Mouse (Mus musculus) limb, embryonic 12.5 days (tissue): ENCODE measurements around the gene Arhgap6. TPM values are rescaled to one million over a fixed set of nuclear protein-coding genes. Genes with fewer than 3 reads are reported as not detected.

ENCODE experiments used
- ATAC-seq: fragments of 200-750 bp; cut with Nextera tagmentation; 2 replicates; pipeline ENCODE4 v1.8.0; 2017; ENCODE audit warnings: low read depth, moderate TSS enrichment; ENCODE audit not compliant: insufficient number of reproducible peaks, insufficient read depth, low FRiP score, low TSS enrichment
- H3K27ac ChIP-seq: fragments of 300-500 bp; sonication (generic); 2 replicates; pipeline ENCODE4 v1.5.1; 2016; ENCODE audit warnings: mild to moderate bottlenecking, moderate library complexity
- H3K27me3 ChIP-seq: fragments of 300-500 bp; sonication (generic); 2 replicates; pipeline ENCODE4 v1.6.1; 2016; ENCODE audit warnings: mild to moderate bottlenecking, moderate library complexity
- H3K36me3 ChIP-seq: fragments of 300-500 bp; sonication (generic); 2 replicates; pipeline ENCODE4 v1.6.1; 2016; ENCODE audit warnings: mild to moderate bottlenecking, moderate library complexity
- H3K4me1 ChIP-seq: fragments of 300-500 bp; sonication (generic); replicated peaks from 2 replicates; pipeline ENCODE4 v1.6.1; 2016
- H3K4me2 ChIP-seq: fragments of 300-500 bp; sonication (generic); 2 replicates; pipeline ENCODE4 v1.6.1; 2016; ENCODE audit warnings: mild to moderate bottlenecking, moderate library complexity
- H3K4me3 ChIP-seq: fragments of 300-500 bp; sonication (generic); replicated peaks from 2 replicates; pipeline ENCODE4 v1.5.1; 2016; ENCODE audit warnings: mild to moderate bottlenecking
- H3K9ac ChIP-seq: fragments of 300-500 bp; sonication (generic); replicated peaks from 2 replicates; pipeline ENCODE4 v1.6.1; 2016; ENCODE audit warnings: mild to moderate bottlenecking, moderate library complexity
- H3K9me3 ChIP-seq: fragments of 300-500 bp; sonication (generic); 2 replicates; pipeline ENCODE4 v1.6.1; 2016; ENCODE audit warnings: mild to moderate bottlenecking, moderate library complexity
- WGBS: fragments of 180-500 bp; shearing (Covaris S2); methylation state at CpG from one replicate; pipeline ENCODE4 v1.1.7; 2016; 5-methylcytosine and 5-hydroxymethylcytosine counted together
- polyA plus RNA-seq: library from polyadenylated mRNA; unstranded; fragments of >200 nt; fragmentation: Nextera tagmentation; extraction: Ambion mirVana; gene quantifications from 2 replicates; pipeline ENCODE4 v1.2.1, GENCODE M21; 2016

Gene Arhgap6
- polyA plus RNA-seq, 1 experiment from 2014 or later = 1.3 TPM

DNA sequence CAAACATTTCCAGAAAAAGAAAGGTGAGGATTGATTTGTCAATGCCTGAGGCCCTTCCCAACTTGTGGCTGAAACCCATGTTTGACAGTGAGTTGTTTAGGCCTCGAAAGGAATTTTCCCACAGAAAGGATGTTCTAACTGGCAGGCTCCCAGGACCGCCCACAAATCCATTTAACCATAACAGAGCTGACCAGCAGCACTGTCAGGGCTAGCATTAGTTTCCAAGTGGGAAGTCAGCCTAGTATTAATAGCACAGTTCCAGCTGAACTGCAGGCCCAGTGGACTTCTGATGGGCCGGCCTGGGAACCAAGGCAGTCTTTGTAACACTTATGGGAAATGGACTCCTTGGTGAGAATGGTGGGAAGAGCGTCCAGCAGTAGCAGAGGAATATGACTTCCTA is 317.8 kb downstream of the Arhgap6 start:
- Histone ChIP-seq H3K9me3 (no peaks in the 10 kb centered on the region), H3K27ac (no peak overlapping the region), H3K27me3 (peaks cover 4% of the 10 kb centered on the region; the same call in 1 of the 2 replicates), H3K4me1 (no peaks in the 10 kb centered on the region), H3K36me3 (no peaks in the 10 kb centered on the region), H3K4me3 (no peak overlapping the region), H3K9ac (no peak overlapping the region), H3K4me2 (no peak overlapping the region)
- ATAC-seq = no peak
- 88% methylated on average over 4 of the region's 4 CpGs for WGBS

DNA sequence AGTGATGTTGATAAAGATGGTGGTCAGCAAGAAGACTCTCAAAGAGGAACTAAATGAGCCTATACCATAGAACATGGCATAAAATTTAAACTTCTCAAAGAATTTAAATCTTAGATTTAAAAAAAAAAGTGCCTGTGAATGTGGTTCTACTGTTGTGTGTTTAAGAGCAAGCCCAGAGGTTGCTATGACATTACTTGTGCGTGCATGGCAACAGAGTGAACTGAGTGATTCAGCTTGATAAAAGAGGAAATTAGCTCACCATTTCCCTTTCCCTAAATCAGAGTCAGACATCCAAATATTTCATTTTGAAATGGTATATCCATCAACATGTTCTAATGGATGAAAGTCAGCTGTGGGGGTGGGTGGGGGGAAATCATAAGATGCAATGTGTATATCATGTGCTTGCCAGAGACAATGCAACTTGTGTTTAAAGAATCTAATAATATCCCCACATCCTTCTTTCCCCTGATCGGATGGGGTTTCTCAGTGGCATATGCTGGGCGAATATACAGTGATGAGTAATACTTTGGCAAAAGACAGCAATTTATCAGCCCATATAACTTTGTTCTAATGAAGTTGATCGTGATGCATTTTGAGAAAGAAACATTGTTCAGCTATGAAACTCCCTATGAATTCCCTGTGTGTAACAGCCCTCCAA is 328.3 kb downstream of the Arhgap6 start:
- no peak overlapping the region for H3K9ac ChIP-seq
- H3K9me3 ChIP-seq = no peaks in the 10 kb centered on the region
- ATAC-seq = no peak
- no peaks in the 10 kb centered on the region for H3K4me1 ChIP-seq
- H3K4me2 ChIP-seq = no peak overlapping the region
- H3K36me3 ChIP-seq = no peaks in the 10 kb centered on the region
- H3K27ac ChIP-seq = no peak overlapping the region
- H3K4me3 ChIP-seq = no peak overlapping the region
- H3K27me3 ChIP-seq = no peaks in the 10 kb centered on the region
- 81% methylated on average over 4 of the region's 4 CpGs for WGBS

DNA sequence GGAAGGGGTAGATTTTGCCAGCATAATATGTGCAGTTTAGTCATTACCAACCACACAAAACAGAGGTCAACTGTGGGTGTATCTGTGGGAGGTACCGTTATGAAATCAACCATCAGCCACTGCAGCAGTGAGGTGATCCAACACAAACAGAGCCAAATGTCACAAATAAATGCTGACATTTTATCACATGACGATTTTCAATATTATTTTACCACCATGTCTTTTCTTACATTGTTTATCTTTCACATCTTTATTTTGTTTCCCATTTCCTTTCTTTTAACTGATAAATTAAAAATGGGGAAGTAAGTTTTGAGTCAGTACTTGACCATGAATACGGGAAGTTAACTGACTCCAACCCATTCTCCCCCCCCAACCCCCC is 328.9 kb downstream of the Arhgap6 start:
- H3K9me3 ChIP-seq = no peaks in the 10 kb centered on the region
- no peak overlapping the region for H3K4me2 ChIP-seq
- H3K4me3 ChIP-seq = no peak overlapping the region
- H3K36me3 ChIP-seq = no peaks in the 10 kb centered on the region
- no peaks in the 10 kb centered on the region for H3K4me1 ChIP-seq
- ATAC-seq = no peak
- no peaks in the 10 kb centered on the region for H3K27me3 ChIP-seq
- 83% methylated on average over 3 of the region's 3 CpGs for WGBS
- no peak overlapping the region for H3K27ac ChIP-seq
- no peak overlapping the region for H3K9ac ChIP-seq

GRCm38 (mm10) chrX:169139758-169140157 is 344.9 kb downstream of the Arhgap6 start:
- H3K4me2 ChIP-seq = no peak overlapping the region
- no peaks in the 10 kb centered on the region for H3K4me1 ChIP-seq
- no peaks in the 10 kb centered on the region for H3K36me3 ChIP-seq
- no peak overlapping the region for H3K27ac ChIP-seq
- ATAC-seq = no peak
- H3K4me3 ChIP-seq = no peak overlapping the region
- H3K27me3 ChIP-seq = peaks cover 9% of the 10 kb centered on the region; the same call in 1 of the 2 replicates
- H3K9ac ChIP-seq = no peak overlapping the region
- WGBS = 87% methylated on average over 7 of the region's 7 CpGs
- no peaks in the 10 kb centered on the region for H3K9me3 ChIP-seq

DNA sequence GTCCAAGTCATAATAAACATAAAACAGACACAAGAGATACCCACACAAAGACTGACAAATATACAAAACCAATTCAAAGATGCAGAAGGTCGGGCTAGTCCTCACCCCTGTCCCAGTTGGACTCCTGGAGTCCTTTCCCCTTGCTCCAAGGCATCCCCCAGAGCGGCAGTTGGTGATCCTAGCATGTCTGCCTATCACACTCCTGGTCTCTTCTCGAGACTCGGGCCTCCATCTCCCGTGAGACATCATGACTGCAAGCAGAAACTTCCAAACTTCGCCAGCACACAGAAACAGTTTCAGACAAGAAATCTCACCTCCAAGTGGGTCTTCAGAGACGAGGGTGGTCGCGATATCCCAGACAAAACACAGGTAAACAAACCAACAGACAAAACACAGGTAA is 345.6 kb downstream of the Arhgap6 start:
- H3K27me3 ChIP-seq = peaks cover 9% of the 10 kb centered on the region; the same call in 1 of the 2 replicates
- H3K36me3 ChIP-seq = no peaks in the 10 kb centered on the region
- H3K27ac ChIP-seq = no peak overlapping the region
- no peaks in the 10 kb centered on the region for H3K9me3 ChIP-seq
- no peak overlapping the region for H3K4me3 ChIP-seq
- ATAC-seq = no peak
- H3K4me1 ChIP-seq = no peaks in the 10 kb centered on the region
- no peak overlapping the region for H3K9ac ChIP-seq
- 90% methylated on average over 9 of the region's 9 CpGs for WGBS
- H3K4me2 ChIP-seq = no peak overlapping the region

- Histone ChIP-seq H3K27me3 (peaks cover 7% of the 10 kb centered on the region; the same call in 1 of the 2 replicates), H3K36me3 (no peaks in the 10 kb centered on the region), H3K9me3 (no peaks in the 10 kb centered on the region), H3K4me3 (no peak overlapping the region), H3K9ac (no peak overlapping the region), H3K4me1 (no peaks in the 10 kb centered on the region), H3K4me2 (no peak overlapping the region), H3K27ac (no peak overlapping the region)
- ATAC-seq = no peak
Measured at GRCm38 (mm10) chrX:169153805-169154204, 358.9 kb downstream of the Arhgap6 start.

DNA sequence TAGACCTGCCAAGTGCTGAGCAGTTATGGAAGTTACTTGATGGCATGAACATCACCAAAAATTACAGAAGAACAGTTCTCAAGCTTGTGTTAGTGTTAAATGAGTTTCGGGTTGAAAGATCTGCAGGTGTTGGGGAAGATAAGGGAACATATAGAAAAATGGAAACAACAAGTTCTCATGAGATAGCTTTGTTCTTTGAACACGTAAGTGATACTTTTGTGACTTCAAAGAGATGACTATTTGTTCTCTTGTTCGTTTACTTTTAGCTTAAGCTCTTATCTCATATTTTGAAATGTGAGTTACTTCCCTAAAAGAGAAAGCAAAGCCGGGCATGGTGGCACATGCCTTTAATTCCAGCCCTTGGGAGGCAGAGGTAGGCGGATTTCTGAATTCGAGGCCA is 363.5 kb downstream of the Arhgap6 start:
- H3K36me3 ChIP-seq = no peaks in the 10 kb centered on the region
- H3K27me3 ChIP-seq = no peaks in the 10 kb centered on the region
- no peaks in the 10 kb centered on the region for H3K4me1 ChIP-seq
- 76% methylated on average over 6 of the region's 6 CpGs for WGBS
- H3K4me3 ChIP-seq = no peak overlapping the region
- no peak overlapping the region for H3K27ac ChIP-seq
- no peak overlapping the region for H3K4me2 ChIP-seq
- no peak for ATAC-seq
- H3K9me3 ChIP-seq = no peaks in the 10 kb centered on the region
- no peak overlapping the region for H3K9ac ChIP-seq

- no peaks in the 10 kb centered on the region for H3K9me3 ChIP-seq
- H3K36me3 ChIP-seq = no peaks in the 10 kb centered on the region
- no peak overlapping the region for H3K4me2 ChIP-seq
- peaks cover 9% of the 10 kb centered on the region for H3K27me3 ChIP-seq
- no peak overlapping the region for H3K9ac ChIP-seq
- 82% methylated on average over 2 of the region's 2 CpGs for WGBS
- no peak for ATAC-seq
- no peak overlapping the region for H3K27ac ChIP-seq
- no peaks in the 10 kb centered on the region for H3K4me1 ChIP-seq
- no peak overlapping the region for H3K4me3 ChIP-seq
Measured at GRCm38 (mm10) chrX:169170981-169171380, 376.1 kb downstream of the Arhgap6 start.

GRCm38 (mm10) chrX:169173796-169174195 is 378.9 kb downstream of the Arhgap6 start:
- Histone ChIP-seq H3K27ac (no peak overlapping the region), H3K4me3 (no peak overlapping the region), H3K4me2 (no peak overlapping the region), H3K27me3 (peaks cover 9% of the 10 kb centered on the region), H3K9ac (no peak overlapping the region), H3K9me3 (no peaks in the 10 kb centered on the region), H3K36me3 (no peaks in the 10 kb centered on the region), H3K4me1 (no peaks in the 10 kb centered on the region)
- no CpG with 5 or more reads among the region's 1 CpGs for WGBS
- ATAC-seq = no peak

GRCm38 (mm10) chrX:169178634-169179033 is 383.7 kb downstream of the Arhgap6 start:
- Histone ChIP-seq H3K4me3 (no peak overlapping the region), H3K36me3 (no peaks in the 10 kb centered on the region), H3K4me2 (no peak overlapping the region), H3K27ac (no peak overlapping the region), H3K27me3 (peaks cover 13% of the 10 kb centered on the region), H3K9ac (no peak overlapping the region), H3K4me1 (no peaks in the 10 kb centered on the region), H3K9me3 (no peaks in the 10 kb centered on the region)
- no peak for ATAC-seq
- WGBS = 79% methylated on average over 2 of the region's 2 CpGs

DNA sequence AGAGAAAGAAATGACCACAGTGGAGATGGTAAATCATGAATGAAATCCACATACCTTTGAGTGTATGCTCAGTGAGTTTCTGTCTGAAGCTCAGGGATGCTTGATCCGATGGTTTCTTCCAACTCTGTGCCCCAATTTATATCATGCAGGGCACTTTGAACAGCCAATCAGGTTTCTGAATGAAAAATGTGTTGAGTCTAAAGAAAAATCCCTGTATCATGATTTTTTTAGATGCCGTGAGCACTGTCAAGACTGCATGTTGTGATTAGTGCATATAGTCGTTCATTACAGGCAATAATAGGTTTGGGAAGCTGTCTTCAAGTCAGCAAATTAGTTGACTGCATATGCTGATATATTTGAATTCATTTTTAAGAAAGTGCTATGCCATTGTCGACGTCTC is 392.2 kb downstream of the Arhgap6 start, which contains the start of gene Amelx:
Gene Amelx, minus strand, starts transcription at position 101 of the 400 bp plus-strand sequence.
- Histone ChIP-seq H3K4me3 (no peak within 1 kb of the TSS), H3K9ac (no peak within 1 kb of the TSS), H3K9me3 (no peaks in the 10 kb centered on the region), H3K4me2 (no peak within 1 kb of the TSS), H3K36me3 (no peaks in the 10 kb centered on the region), H3K4me1 (no peaks in the 10 kb centered on the region), H3K27me3 (peaks cover 15% of the 10 kb centered on the region), H3K27ac (no peak within 1 kb of the TSS)
- ATAC-seq = no peak
- WGBS = 74% methylated on average over 5 of the region's 5 CpGs

DNA sequence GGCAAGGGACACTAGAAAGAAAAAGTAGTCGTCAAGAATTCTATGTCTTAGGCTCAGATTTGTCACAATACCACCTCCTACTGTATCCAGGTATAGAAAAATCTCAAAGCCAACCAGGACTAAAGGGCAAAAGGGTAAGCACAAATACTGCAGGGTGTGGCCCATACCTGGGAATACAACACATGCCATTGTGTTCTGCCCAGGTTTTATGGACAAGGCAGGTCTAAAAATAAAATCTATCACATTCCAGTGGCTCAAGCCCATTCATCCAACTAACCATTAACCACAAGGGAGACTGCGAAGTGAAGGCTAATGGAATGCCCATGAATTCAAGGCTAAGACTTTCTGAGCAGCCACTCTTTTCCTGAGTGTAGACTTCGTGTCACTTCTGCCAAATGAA is 415.1 kb downstream of the Arhgap6 start:
- Histone ChIP-seq H3K9ac (no peak overlapping the region), H3K36me3 (no peaks in the 10 kb centered on the region), H3K9me3 (no peaks in the 10 kb centered on the region), H3K27ac (no peak overlapping the region), H3K4me3 (no peak overlapping the region), H3K27me3 (peaks cover 11% of the 10 kb centered on the region; the same call in 1 of the 2 replicates), H3K4me2 (no peak overlapping the region), H3K4me1 (no peaks in the 10 kb centered on the region)
- ATAC-seq = no peak
- WGBS = 68% methylated on average over 3 of the region's 3 CpGs
